Mouse (Mus musculus) ES-Bruce4 (cell line): ENCODE data around the gene Tbp.

ENCODE experiments used
- CTCF ChIP-seq: IDR thresholded peaks from one replicate; pipeline ENCODE4 v1.8.1; 2011; ENCODE audit warnings: low read depth, low read length
- POLR2A ChIP-seq: IDR thresholded peaks from one replicate; pipeline ENCODE4 v1.8.1; 2011; ENCODE audit warnings: low read length; ENCODE audit not compliant: insufficient read depth

- TF ChIP-seq POLR2A (no peak), CTCF (no peak)
Measured at GRCm38 (mm10) chr17:15535162-15535800, 35.6 kb downstream of the Tbp start.
